Mouse (Mus musculus) forebrain, embryonic 14.5 days (tissue): Measurements from ENCODE around the gene Lrrc15. TPM values are rescaled to one million over a fixed set of nuclear protein-coding genes. Genes with fewer than 3 reads are reported as not detected.

ENCODE experiments used
- ATAC-seq: fragments of 200-750 bp; cut with Nextera tagmentation; 2 replicates; pipeline ENCODE4 v1.8.0; 2017; ENCODE audit warnings: mild to moderate bottlenecking, moderate library complexity
- DNase-seq: peaks from one replicate; pipeline ENCODE4 v3.0.0-alpha.2; 2015; ENCODE audit warnings: low spot score
- H3K27ac ChIP-seq: fragments of 300-500 bp; sonication (generic); 2 replicates; pipeline ENCODE4 v1.5.1; 2014; ENCODE audit warnings: low read depth, mild to moderate bottlenecking, control low read depth, low read length, moderate library complexity
- H3K27me3 ChIP-seq: fragments of 300-500 bp; sonication (generic); replicated peaks from 2 replicates; pipeline ENCODE4 v1.6.1; 2014; ENCODE audit warnings: low read length, control low read depth, mixed read lengths; ENCODE audit not compliant: control insufficient read depth, insufficient read depth
- H3K36me3 ChIP-seq: fragments of 300-500 bp; sonication (generic); 2 replicates; pipeline ENCODE4 v1.6.1; 2014; ENCODE audit warnings: low read length, control low read depth; ENCODE audit not compliant: control insufficient read depth, insufficient read depth
- H3K4me1 ChIP-seq: fragments of 300-500 bp; sonication (generic); 2 replicates; pipeline ENCODE4 v1.6.1; 2014; ENCODE audit warnings: antibody characterized with exemption, low read length, control low read depth; ENCODE audit not compliant: control insufficient read depth, insufficient read depth
- H3K4me2 ChIP-seq: fragments of 300-500 bp; sonication (generic); 2 replicates; pipeline ENCODE4 v1.6.1; 2014; ENCODE audit warnings: mild to moderate bottlenecking, control low read depth, low read length
- H3K4me3 ChIP-seq: fragments of 300-500 bp; sonication (generic); 2 replicates; pipeline ENCODE4 v1.5.1; 2014; ENCODE audit warnings: low read depth, low read length, control low read depth
- H3K9ac ChIP-seq: fragments of 300-500 bp; sonication (generic); 2 replicates; pipeline ENCODE4 v1.6.1; 2014; ENCODE audit warnings: mild to moderate bottlenecking, low read length, control low read depth, moderate library complexity
- H3K9me3 ChIP-seq: fragments of 300-500 bp; sonication (generic); replicated peaks from 2 replicates; pipeline ENCODE4 v1.6.1; 2016; ENCODE audit warnings: low read length, control low read depth, mixed read lengths; ENCODE audit not compliant: control insufficient read depth
- WGBS: fragments of 180-500 bp; shearing (Covaris S2); extraction: QIAGEN DNeasy Blood & Tissue Kit; methylation state at CpG from one replicate; pipeline ENCODE4 v1.1.7; 2014; 5-methylcytosine and 5-hydroxymethylcytosine counted together
- polyA plus RNA-seq: library from polyadenylated mRNA; unstranded; fragments of >200 nt; fragmentation: Nextera tagmentation; extraction: Ambion mirVana; gene quantifications from 2 replicates; pipeline ENCODE4 v1.2.1, GENCODE M21; 2014

The Lrrc15 gene
- polyA plus RNA-seq, 1 experiment from 2014 or later = 0.10 TPM

GRCm38 (mm10) chr16:30306102-30306501, 23.0 kb upstream of the Lrrc15 start:
- Histone ChIP-seq H3K4me3 (no peak overlapping the region), H3K9ac (no peak overlapping the region), H3K36me3 (no peaks in the 10 kb centered on the region), H3K27me3 (peaks cover 48% of the 10 kb centered on the region), H3K27ac (no peak overlapping the region), H3K4me1 (peaks cover 13% of the 10 kb centered on the region), H3K4me2 (no peak overlapping the region), H3K9me3 (no peaks in the 10 kb centered on the region)
- 91% methylated on average over 4 of the region's 4 CpGs for WGBS
- ATAC-seq = no peak
- DNase-seq = no peak

GRCm38 (mm10) chr16:30304236-30304635, 21.2 kb upstream of the Lrrc15 start:
- H3K4me1 ChIP-seq = peaks cover 8% of the 10 kb centered on the region
- H3K9me3 ChIP-seq = no peaks in the 10 kb centered on the region
- peaks cover 31% of the 10 kb centered on the region for H3K27me3 ChIP-seq
- no peak overlapping the region for H3K4me3 ChIP-seq
- H3K27ac ChIP-seq = no peak overlapping the region
- ATAC-seq = no peak
- H3K4me2 ChIP-seq = no peak overlapping the region
- no peak overlapping the region for H3K9ac ChIP-seq
- DNase-seq = no peak
- 86% methylated on average over 5 of the region's 5 CpGs for WGBS
- no peaks in the 10 kb centered on the region for H3K36me3 ChIP-seq

GRCm38 (mm10) chr16:30303411-30303810, 20.4 kb upstream of the Lrrc15 start:
- no peaks in the 10 kb centered on the region for H3K9me3 ChIP-seq
- WGBS = 82% methylated on average over 2 of the region's 2 CpGs
- no peaks in the 10 kb centered on the region for H3K36me3 ChIP-seq
- no peak overlapping the region for H3K4me2 ChIP-seq
- peaks cover 3% of the 10 kb centered on the region for H3K4me1 ChIP-seq
- H3K9ac ChIP-seq = no peak overlapping the region
- H3K27ac ChIP-seq = no peak overlapping the region
- DNase-seq = no peak
- H3K4me3 ChIP-seq = no peak overlapping the region
- no peak for ATAC-seq
- peaks cover 23% of the 10 kb centered on the region; the same call in 1 of the 2 replicates for H3K27me3 ChIP-seq

- DNase-seq (no peak), ATAC-seq (no peak)
- Histone ChIP-seq H3K27me3 (peaks cover 16% of the 10 kb centered on the region; the same call in 1 of the 2 replicates), H3K4me2 (no peak overlapping the region), H3K4me3 (no peak overlapping the region), H3K9me3 (no peaks in the 10 kb centered on the region), H3K27ac (no peak overlapping the region), H3K9ac (no peak overlapping the region), H3K4me1 (no peaks in the 10 kb centered on the region), H3K36me3 (no peaks in the 10 kb centered on the region)
- 85% methylated on average over 6 of the region's 6 CpGs for WGBS
Measured at GRCm38 (mm10) chr16:30302686-30303085, 19.6 kb upstream of the Lrrc15 start.

GRCm38 (mm10) chr16:30299711-30300277, 16.7 kb upstream of the Lrrc15 start:
- 0 out of 2 replicates have a peak, but pooled peaks cover 2% of the 10 kb centered on the region for H3K27me3 ChIP-seq
- DNase-seq (no peak), ATAC-seq (no peak)
- no peaks in the 10 kb centered on the region for H3K9me3 ChIP-seq
- WGBS = 77% methylated on average over 10 of the region's 10 CpGs
- H3K4me1 ChIP-seq = no peaks in the 10 kb centered on the region
- H3K36me3 ChIP-seq = no peaks in the 10 kb centered on the region
- H3K4me2 ChIP-seq = no peak overlapping the region
- H3K4me3 ChIP-seq = no peak overlapping the region
- no peak overlapping the region for H3K27ac ChIP-seq
- no peak overlapping the region for H3K9ac ChIP-seq

- no peak for DNase-seq
- WGBS = 81% methylated on average over 7 of the region's 7 CpGs
- H3K4me1 ChIP-seq = no peaks in the 10 kb centered on the region
Measured at GRCm38 (mm10) chr16:30297450-30297849, 14.4 kb upstream of the Lrrc15 start.

GRCm38 (mm10) chr16:30296601-30297275, 13.7 kb upstream of the Lrrc15 start:
- no peak overlapping the region for H3K4me3 ChIP-seq
- DNase-seq (no peak), ATAC-seq (no peak)
- no peaks in the 10 kb centered on the region for H3K9me3 ChIP-seq
- H3K4me1 ChIP-seq = no peaks in the 10 kb centered on the region
- H3K27me3 ChIP-seq = no peaks in the 10 kb centered on the region
- no peak overlapping the region for H3K27ac ChIP-seq
- WGBS = 89% methylated on average over 11 of the region's 11 CpGs
- H3K4me2 ChIP-seq = no peak overlapping the region
- H3K9ac ChIP-seq = no peak overlapping the region
- H3K36me3 ChIP-seq = no peaks in the 10 kb centered on the region

More at GRCm38 (mm10) chr16:30297450-30297849, 14.4 kb upstream of the Lrrc15 start:
- Histone ChIP-seq H3K4me3 (no peak overlapping the region), H3K9me3 (no peaks in the 10 kb centered on the region), H3K36me3 (no peaks in the 10 kb centered on the region), H3K27ac (no peak overlapping the region), H3K27me3 (no peaks in the 10 kb centered on the region), H3K4me2 (no peak overlapping the region), H3K9ac (no peak overlapping the region)
- no peak for ATAC-seq

GRCm38 (mm10) chr16:30295106-30295505, 12.1 kb upstream of the Lrrc15 start:
- WGBS = 90% methylated on average over 7 of the region's 7 CpGs
- Histone ChIP-seq H3K4me1 (no peaks in the 10 kb centered on the region), H3K27ac (no peak overlapping the region), H3K9me3 (no peaks in the 10 kb centered on the region), H3K27me3 (no peaks in the 10 kb centered on the region), H3K4me2 (no peak overlapping the region), H3K9ac (no peak overlapping the region), H3K4me3 (no peak overlapping the region), H3K36me3 (no peaks in the 10 kb centered on the region)
- DNase-seq (no peak), ATAC-seq (no peak)

GRCm38 (mm10) chr16:30290436-30290835, 7.4 kb upstream of the Lrrc15 start:
- 77% methylated on average over 6 of the region's 6 CpGs for WGBS

More at GRCm38 (mm10) chr16:30290436-30290835, 7.4 kb upstream of the Lrrc15 start:
- no peaks in the 10 kb centered on the region for H3K27me3 ChIP-seq
- no peak overlapping the region for H3K4me2 ChIP-seq
- no peaks in the 10 kb centered on the region for H3K36me3 ChIP-seq
- ATAC-seq = no peak
- no peak overlapping the region for H3K4me3 ChIP-seq
- no peak overlapping the region for H3K27ac ChIP-seq
- no peaks in the 10 kb centered on the region for H3K9me3 ChIP-seq
- DNase-seq = no peak
- no peaks in the 10 kb centered on the region for H3K4me1 ChIP-seq
- H3K9ac ChIP-seq = no peak overlapping the region
